Mouse (Mus musculus) stomach, postnatal 0 days (tissue): ENCODE measurements around the gene Pgap3. TPM values are rescaled to one million over a fixed set of nuclear protein-coding genes. Genes with fewer than 3 reads are reported as not detected.

Source experiments
- ATAC-seq: fragments of 200-750 bp; cut with Nextera tagmentation; 2 replicates; pipeline ENCODE4 v1.8.0; 2017; ENCODE audit not compliant: low FRiP score, low TSS enrichment
- DNase-seq: peaks from one replicate; pipeline ENCODE4 v3.0.0-alpha.2; 2016; ENCODE audit warnings: low spot score
- H3K27ac ChIP-seq: fragments of 300-500 bp; sonication (generic); replicated peaks from 2 replicates; pipeline ENCODE4 v1.5.1; 2014; ENCODE audit warnings: mild to moderate bottlenecking, control low read depth
- H3K27me3 ChIP-seq: fragments of 300-500 bp; sonication (generic); 2 replicates; pipeline ENCODE4 v1.6.1; 2014; ENCODE audit warnings: low read length; ENCODE audit not compliant: control insufficient read depth, insufficient read depth
- H3K36me3 ChIP-seq: fragments of 300-500 bp; sonication (generic); 2 replicates; pipeline ENCODE4 v1.6.1; 2014; ENCODE audit warnings: low read length, mixed read lengths; ENCODE audit not compliant: control insufficient read depth, insufficient read depth
- H3K4me1 ChIP-seq: fragments of 300-500 bp; sonication (generic); replicated peaks from 2 replicates; pipeline ENCODE4 v1.6.1; 2014; ENCODE audit warnings: antibody characterized with exemption; ENCODE audit not compliant: control insufficient read depth, insufficient read depth
- H3K4me2 ChIP-seq: fragments of 300-500 bp; sonication (generic); replicated peaks from 2 replicates; pipeline ENCODE4 v1.6.1; 2014; ENCODE audit warnings: low read depth, mild to moderate bottlenecking, control low read depth, moderate library complexity
- H3K4me3 ChIP-seq: fragments of 300-500 bp; sonication (generic); 2 replicates; pipeline ENCODE4 v1.5.1; 2014; ENCODE audit warnings: low read depth, low read length, control low read depth
- H3K9ac ChIP-seq: fragments of 300-500 bp; sonication (generic); 2 replicates; pipeline ENCODE4 v1.6.1; 2014; ENCODE audit warnings: mild to moderate bottlenecking, low read length, control low read depth, mixed read lengths
- H3K9me3 ChIP-seq: fragments of 300-500 bp; sonication (generic); 2 replicates; pipeline ENCODE4 v1.6.1; 2016; ENCODE audit warnings: low read length; ENCODE audit not compliant: control insufficient read depth
- CTCF ChIP-seq: IDR thresholded peaks from 2 replicates; pipeline ENCODE4 v1.5.1; 2016; ENCODE audit warnings: antibody characterized with exemption, low read depth, mild to moderate bottlenecking, moderate library complexity
- EP300 ChIP-seq: optimal IDR thresholded peaks from 2 replicates; pipeline ENCODE3; 2016; ENCODE audit warnings: antibody characterized with exemption
- WGBS: fragments of 180-500 bp; shearing (Covaris S2); extraction: QIAGEN DNeasy Blood & Tissue Kit; methylation state at CpG from one replicate; pipeline ENCODE4 v1.1.7; 2014; 5-methylcytosine and 5-hydroxymethylcytosine counted together
- polyA plus RNA-seq: library from polyadenylated mRNA; unstranded; fragments of >200 nt; fragmentation: Nextera tagmentation; extraction: Ambion mirVana; gene quantifications from 2 replicates; pipeline ENCODE4 v1.2.1, GENCODE M21; 2015

Gene Pgap3
- polyA plus RNA-seq, 1 experiment from 2014 or later: 11.0 TPM

DNA sequence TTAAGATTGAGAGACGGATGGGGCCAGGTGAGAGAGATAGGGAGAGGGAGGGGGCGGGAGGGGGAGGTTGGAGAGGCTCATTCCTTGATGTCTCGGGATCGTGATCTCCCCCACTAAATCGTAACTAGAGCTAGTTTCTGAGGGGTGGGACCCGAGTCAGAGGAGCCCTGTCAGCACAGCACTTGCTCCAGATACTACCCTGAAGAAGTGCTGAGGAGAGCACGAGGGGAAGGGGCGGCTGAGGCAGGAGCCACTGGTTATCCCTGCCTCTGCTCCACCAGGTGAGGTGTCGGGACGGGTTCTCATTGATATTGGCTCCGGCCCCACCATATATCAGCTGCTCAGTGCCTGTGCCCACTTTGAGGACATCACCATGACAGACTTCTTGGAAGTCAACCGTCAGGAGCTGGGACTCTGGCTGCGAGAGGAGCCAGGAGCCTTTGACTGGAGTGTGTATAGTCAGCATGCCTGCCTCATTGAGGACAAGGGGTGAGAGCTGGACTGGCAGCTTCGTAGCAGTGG, 13.2 kb downstream of the Pgap3 start:
- TF ChIP-seq EP300 (no peak), CTCF (no peak)
- Histone ChIP-seq H3K4me1 (no peaks in the 10 kb centered on the region), H3K27me3 (peaks cover 4% of the 10 kb centered on the region; the same call in 1 of the 2 replicates), H3K4me2 (no peak overlapping the region), H3K9me3 (no peaks in the 10 kb centered on the region), H3K27ac (no peak overlapping the region), H3K4me3 (no peak overlapping the region), H3K9ac (no peak overlapping the region), H3K36me3 (no peaks in the 10 kb centered on the region)
- DNase-seq (no peak), ATAC-seq (no peak)
- 57% methylated on average over 14 of the region's 14 CpGs for WGBS

DNA sequence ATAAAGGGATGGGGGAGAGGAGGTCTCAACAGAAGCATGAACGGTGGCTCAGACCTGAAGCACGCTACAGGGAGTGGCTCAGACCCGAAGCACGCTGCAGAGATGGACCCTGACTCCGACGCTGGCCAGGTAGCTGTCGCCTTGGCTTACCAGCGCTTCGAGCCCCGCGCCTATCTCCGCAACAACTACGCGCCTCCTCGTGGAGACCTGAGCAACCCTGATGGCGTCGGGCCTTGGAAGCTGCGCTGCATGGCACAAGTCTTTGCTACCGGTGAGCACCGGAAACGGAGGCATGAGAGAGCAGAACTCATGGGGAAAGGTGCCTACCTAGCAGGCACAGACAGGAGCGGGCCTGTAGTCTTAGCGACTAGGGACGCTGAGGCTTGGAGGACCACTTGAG, 13.7 kb downstream of the Pgap3 start:
- no peak overlapping the region for H3K27ac ChIP-seq
- DNase-seq (peak; percentile 45), ATAC-seq (no peak)
- no peaks in the 10 kb centered on the region for H3K36me3 ChIP-seq
- H3K9ac ChIP-seq: no peak overlapping the region
- 11% methylated on average over 24 of the region's 24 CpGs for WGBS
- no peaks in the 10 kb centered on the region for H3K9me3 ChIP-seq
- TF ChIP-seq CTCF (peak; percentile 42), EP300 (no peak)
- H3K4me2 ChIP-seq: no peak overlapping the region
- no peaks in the 10 kb centered on the region for H3K4me1 ChIP-seq
- H3K27me3 ChIP-seq: peaks cover 4% of the 10 kb centered on the region; the same call in 1 of the 2 replicates
- no peak overlapping the region for H3K4me3 ChIP-seq

DNA sequence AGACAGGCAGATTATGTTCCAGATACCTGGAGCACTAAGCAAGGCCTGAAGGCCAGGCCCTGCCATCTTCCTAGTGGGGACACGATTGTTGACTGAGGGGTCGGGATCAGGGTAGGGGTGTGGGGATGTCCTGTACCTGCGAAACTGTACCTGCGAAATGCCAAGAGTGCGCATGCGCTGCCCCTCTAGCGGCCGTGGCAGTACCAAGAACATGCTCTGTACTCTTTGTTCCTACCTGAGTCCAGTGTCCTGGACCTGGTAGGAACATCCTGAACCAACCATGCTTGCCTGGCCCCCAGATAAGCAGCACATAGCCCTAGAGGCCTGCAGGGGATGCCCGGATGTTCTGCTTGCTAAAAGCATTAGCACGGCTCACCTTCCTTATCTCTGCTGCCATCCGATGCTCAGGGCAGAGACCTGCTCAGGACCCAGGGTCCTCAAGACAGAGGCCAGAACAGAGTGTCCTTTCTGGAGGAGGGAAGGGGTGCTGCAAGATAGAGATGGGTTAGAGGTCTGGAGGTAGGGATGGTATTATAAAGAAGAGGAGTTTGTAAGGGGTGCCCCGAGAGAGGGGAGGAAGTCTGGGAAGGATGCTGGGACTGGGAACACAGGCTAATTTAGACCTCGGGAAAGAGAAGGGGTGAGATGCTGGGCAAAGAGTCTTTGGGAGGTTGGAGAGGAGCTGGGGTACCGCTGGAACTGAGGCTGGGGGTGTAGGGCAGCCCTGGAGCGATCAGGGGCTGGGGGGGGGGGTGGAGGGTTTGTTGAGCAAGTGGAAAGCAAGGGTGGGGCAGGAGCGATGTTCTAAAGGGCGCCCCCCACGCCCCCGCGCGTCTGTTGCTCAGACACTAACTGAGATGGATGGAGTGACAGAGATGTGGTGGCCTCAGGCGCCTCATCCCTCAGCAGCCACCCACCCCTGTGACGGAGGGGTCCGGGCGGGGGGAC, 14.4 kb downstream of the Pgap3 start, which contains the start of gene Pnmt:
TSS of gene Pnmt (plus strand) at position 813 of the 948 bp plus-strand sequence.
- ATAC-seq (no peak), DNase-seq (no peak)
- Histone ChIP-seq H3K4me3 (no peak within 1 kb of the TSS), H3K9ac (no peak within 1 kb of the TSS), H3K27me3 (peaks cover 4% of the 10 kb centered on the region; the same call in 1 of the 2 replicates), H3K9me3 (no peaks in the 10 kb centered on the region), H3K27ac (no peak within 1 kb of the TSS), H3K4me2 (no peak within 1 kb of the TSS), H3K36me3 (no peaks in the 10 kb centered on the region), H3K4me1 (no peaks in the 10 kb centered on the region)
- 52% methylated on average over 25 of the region's 25 CpGs for WGBS
- TF ChIP-seq EP300 (no peak), CTCF (no peak)

DNA sequence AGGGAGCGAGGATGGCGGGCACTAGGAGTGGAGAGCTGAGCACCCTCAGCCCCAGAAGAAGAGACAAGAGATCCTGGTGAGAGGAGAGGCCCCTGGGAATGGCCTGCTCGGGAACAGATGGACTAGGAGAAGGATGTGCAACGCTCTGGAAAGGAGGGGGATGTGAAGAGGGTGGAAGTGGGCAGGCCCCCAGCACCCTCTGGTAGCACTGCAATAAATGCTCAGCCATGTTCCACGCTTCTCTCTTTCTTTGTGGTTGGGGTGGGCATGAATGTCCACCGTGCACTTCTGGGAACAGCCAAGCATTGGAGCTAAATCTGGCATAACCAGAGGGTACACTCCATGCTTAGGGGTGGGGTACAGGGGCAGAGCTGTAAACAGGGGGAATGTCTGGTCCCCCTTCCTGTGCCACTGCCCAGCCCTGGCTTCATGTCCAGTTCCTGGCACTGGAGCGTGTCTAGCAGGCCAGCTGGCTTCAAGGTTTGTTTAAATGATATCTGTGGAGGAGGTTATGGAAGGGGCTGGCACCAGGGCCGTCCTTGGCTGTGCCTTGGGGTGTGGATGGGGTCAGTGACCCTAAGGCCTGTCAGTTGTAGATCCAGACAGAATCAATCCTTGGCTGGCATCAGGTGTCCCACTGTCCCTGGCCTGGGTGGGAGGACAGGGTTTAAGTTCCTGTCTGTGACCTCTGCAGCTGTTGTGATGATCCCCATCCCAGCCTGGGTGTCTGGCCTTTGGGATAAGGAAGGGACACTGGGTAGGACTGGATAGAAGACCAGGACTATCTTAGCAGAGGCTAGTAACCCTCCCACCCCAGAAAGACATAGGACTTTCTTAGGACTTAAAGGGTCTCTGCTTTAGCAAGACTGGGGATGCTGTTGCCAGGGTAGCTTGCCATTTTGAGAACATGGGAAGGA, 15.3 kb downstream of the Pgap3 start:
- Histone ChIP-seq H3K27me3 (peaks cover 4% of the 10 kb centered on the region; the same call in 1 of the 2 replicates), H3K9me3 (no peaks in the 10 kb centered on the region), H3K4me1 (no peaks in the 10 kb centered on the region), H3K4me3 (no peak overlapping the region), H3K36me3 (no peaks in the 10 kb centered on the region), H3K27ac (no peak overlapping the region), H3K9ac (no peak overlapping the region), H3K4me2 (no peak overlapping the region)
- DNase-seq (no peak), ATAC-seq (no peak)
- 63% methylated on average over 8 of the region's 8 CpGs for WGBS
- TF ChIP-seq EP300 (no peak), CTCF (no peak)

DNA sequence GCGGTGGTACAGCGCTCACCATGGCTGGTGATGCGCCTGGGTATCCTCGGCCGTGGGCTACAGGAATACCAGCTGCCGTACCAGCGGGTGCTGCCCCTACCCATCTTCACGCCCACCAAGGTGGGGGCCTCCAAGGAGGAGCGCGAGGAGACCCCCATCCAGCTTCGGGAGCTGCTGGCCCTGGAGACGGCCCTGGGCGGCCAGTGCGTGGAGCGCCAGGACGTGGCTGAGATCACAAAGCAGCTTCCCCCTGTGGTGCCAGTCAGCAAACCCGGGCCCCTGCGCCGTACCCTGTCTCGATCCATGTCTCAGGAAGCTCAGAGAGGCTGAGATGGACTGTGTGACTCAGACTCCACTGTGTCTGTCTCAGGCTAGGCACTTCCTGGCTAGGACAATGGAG, 16.1 kb downstream of the Pgap3 start:
- Histone ChIP-seq H3K4me2 (no peak overlapping the region), H3K36me3 (no peaks in the 10 kb centered on the region), H3K9me3 (no peaks in the 10 kb centered on the region), H3K27me3 (peaks cover 4% of the 10 kb centered on the region; the same call in 1 of the 2 replicates), H3K4me3 (no peak overlapping the region), H3K27ac (no peak overlapping the region), H3K9ac (no peak overlapping the region), H3K4me1 (no peaks in the 10 kb centered on the region)
- ATAC-seq (no peak), DNase-seq (no peak)
- 79% methylated on average over 20 of the region's 20 CpGs for WGBS
- TF ChIP-seq CTCF (no peak), EP300 (no peak)
